Mouse (Mus musculus) megakaryocyte-erythroid progenitor cell, adult 5-6 weeks (primary cell): ENCODE measurements around the gene Zbtb32. TPM values are rescaled to one million over a fixed set of nuclear protein-coding genes. Genes with fewer than 3 reads are reported as not detected.

ENCODE experiments used
- ATAC-seq: replicated peaks from 2 replicates; pipeline ENCODE4 v1.8.0; 2016; ENCODE audit warnings: mild to moderate bottlenecking, inconsistent platforms; ENCODE audit not compliant: severe bottlenecking, poor library complexity, low FRiP score, low TSS enrichment
- total RNA-seq, 2 experiments: library from RNA; stranded (forward) in 1 of 2; stranded (reverse) in 1 of 2; fragments of 200-1000, 215-1000 nt in 1 of 2; fragments of >200 nt in 1 of 2; fragmentation: Nextera tagmentation in 1 of 2; gene quantifications; 2 replicates each; pipeline ENCODE4 v1.2.3; 2014 to 2017

Zbtb32 gene
- total RNA-seq, 2 experiments from 2014 or later = not detected

DNA sequence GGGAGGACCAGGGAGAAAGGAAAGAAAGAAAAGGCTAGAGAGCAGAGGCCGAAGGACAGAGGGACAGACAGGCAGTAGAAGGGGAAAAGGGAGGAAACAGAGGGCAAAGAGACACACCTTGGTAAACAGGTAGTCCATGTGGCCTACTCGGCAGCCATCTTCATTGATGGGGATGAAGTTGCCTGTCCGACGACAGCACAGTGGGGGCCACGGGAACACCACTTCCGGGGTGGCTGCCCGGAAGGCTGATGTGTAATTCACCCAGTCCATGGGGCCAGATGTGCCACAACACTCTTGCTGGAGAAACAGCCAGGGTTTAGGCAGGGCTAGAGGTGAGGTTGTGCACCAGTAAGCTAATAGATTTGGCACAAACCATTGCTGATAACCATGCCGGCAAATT, 6.2 kb upstream of the Zbtb32 start:
- no peak for ATAC-seq

DNA sequence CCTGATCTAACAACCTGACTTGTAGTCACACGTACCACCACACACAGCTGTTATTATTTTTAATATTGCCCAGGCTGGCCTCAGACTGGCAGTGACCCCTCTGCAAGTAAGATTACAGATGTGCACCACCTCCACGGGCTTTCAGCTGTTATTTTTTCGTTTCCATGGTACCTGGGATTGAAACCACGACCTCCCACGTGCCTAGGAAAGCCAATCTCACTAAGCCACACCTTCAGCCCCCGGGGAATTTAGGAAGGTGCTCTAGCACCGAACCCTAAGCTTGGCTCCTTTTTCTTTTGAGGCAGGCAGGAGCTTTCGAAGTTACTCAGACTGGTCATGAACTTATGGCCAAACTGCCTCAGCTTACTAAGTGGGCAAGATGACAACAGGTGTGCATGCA, 5.7 kb upstream of the Zbtb32 start:
- no peak for ATAC-seq

GRCm38 (mm10) chr7:30602583-30602982, 3.9 kb upstream of the Zbtb32 start:
- no peak for ATAC-seq

GRCm38 (mm10) chr7:30600651-30601050, 1.9 kb upstream of the Zbtb32 start:
- ATAC-seq = no peak

DNA sequence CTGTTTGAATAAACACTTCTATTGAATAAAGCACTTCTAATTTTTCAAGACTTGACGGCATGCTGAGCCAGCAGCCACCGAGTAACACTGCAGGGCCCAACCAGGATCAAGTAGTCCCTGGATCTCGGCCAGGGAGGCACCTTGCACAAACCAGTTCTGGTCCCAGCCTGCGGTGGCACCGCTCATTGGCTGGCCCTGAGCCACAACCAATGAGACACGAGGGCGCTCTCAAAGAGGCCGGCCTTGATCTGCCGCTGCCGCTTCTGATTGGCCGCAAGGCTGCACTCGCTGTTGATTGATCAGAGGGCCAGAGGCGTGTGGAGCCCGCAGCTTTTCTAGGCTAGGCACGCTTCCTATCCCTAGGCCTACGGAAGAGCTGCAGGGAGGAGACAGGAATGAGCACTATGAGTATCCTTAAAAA, 1.2 kb upstream of the Zbtb32 start:
- ATAC-seq = peak; percentile 99

GRCm38 (mm10) chr7:30596811-30597210, 1.9 kb downstream of the Zbtb32 start:
- ATAC-seq = no peak

- ATAC-seq = no peak
Measured at GRCm38 (mm10) chr7:30596093-30596492, 2.6 kb downstream of the Zbtb32 start.

DNA sequence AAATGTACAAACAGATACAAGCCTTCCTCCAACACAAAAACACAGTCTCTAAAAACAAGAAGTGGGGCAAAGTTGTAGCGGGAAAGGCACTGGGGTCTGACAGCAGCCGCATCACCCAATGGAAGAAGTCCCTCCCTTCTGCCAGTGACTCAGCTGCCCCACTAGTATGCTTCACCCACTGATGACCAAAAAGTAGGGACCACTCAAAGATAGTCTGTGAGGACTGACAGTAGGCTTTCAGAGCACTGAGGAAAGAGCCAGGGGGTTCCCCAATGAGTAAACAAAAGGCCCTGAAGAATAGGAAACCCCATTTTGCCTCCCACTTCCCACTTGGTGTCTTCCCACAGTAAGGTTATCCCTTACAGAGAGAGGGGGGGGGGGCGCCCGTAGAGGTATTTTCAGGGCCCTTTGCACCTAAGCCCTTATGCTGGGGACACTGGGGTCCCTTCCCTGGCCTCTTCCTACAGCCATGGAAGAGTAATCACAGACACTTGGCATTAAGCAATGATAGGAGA, 4.1 kb downstream of the Zbtb32 start:
- no peak for ATAC-seq

DNA sequence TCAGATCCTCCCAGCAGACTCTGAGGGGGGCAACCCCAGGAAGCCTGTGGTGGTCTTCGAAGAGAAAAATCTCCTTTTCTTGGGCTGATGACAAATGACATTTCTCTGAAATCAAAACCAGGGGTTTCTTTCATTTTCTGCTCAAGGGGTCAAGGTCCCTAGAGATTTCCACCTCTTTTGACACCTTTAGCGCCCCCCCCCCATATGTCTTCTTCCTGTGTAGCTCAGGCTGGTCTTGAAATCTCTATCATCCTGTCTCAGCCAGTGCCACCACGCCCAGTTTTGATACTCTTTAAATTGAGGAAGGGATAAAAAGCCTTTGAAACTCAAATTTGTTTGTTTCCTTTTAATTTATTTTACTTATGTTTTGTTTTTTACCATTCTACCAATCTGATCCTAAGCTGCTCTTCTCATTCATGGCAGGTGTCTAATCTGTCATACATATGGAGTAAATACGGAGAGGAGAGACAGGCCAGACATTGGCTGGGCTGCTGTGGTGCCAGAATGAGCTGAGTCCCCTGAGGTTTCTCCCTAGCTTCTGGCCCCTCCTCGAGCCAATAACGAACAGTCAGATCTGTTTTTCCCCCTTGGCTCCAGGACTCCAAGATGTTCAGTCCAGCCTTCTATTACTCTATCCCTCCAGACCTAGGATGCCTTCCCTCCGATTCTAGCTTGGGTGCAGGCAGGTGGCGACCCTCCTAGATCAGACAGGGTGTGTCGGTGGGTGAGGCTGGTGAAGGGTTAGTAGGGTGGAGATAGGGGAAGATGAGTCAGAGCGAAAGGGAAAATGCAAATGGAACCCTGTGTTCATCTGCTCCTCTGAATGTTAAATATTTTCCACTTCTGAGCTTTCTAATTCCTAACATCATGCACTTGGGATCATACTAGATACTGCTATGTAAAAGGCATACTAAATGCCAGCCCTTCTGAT, 4.9 kb downstream of the Zbtb32 start:
- ATAC-seq = no peak

DNA sequence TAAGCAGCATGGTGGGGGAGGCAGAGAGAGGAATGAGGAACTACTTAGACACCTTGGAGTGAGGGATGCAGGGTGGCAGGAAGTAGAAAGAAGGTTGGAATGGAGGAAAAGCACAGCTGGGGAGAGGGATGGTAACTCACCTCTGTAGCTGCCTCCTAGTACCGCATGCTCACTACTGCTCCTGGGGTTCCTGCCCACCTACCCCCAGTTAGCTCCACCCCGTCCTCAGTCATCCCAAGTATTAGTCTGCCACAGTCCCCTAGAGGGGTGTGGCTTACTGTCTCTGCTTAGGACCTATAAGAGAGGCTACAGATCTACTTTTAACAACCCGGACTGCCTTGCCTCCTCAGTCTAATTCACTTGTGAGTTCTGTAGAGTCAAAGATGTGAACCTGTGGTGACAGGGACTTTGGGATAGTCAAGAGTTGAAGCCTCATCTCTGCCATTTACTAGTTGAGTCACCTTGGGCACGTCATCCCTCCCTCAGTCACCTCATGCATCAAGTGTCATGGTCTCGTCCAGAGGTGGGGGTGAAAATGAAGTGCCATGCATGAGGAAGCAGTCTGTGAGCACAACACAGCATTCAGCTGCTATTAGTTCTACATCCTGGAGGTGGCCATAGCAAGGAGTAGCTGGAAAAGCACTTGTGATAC, 5.8 kb downstream of the Zbtb32 start:
- ATAC-seq = no peak

- no peak for ATAC-seq
Measured at GRCm38 (mm10) chr7:30591605-30591951, 7.1 kb downstream of the Zbtb32 start.

DNA sequence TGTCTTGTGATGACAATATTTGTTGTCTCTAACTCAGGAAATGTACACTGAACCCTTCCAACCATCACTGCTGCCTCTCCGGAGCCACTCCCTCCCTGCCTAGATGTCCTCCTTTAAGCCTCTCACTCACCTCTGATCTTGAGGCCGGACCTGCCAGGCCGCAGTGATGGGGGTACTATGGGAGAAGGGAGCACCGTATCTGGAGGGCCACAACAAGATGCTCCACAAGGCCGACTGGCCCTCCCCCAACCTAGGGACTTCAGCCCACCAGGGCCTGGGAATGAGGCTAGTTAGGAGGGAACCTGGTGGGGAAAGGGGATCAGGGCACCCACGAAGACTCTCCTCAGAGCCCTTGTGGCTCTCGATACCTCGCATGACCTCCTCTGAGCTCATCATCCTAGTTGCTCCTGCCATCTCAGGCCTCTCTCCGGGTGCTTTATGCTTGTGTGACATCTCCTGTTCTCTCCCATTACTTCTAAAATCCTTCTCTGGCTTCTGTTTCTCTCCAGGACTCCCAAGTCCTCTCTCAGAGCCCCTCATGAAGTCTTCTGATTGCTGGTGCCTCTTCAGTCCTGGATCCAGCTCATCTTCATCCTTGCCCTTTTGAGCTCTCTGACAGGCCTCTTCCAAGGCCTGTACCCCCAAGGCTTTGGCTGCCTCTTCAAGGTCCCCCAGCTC, 7.6 kb downstream of the Zbtb32 start:
- ATAC-seq = no peak

DNA sequence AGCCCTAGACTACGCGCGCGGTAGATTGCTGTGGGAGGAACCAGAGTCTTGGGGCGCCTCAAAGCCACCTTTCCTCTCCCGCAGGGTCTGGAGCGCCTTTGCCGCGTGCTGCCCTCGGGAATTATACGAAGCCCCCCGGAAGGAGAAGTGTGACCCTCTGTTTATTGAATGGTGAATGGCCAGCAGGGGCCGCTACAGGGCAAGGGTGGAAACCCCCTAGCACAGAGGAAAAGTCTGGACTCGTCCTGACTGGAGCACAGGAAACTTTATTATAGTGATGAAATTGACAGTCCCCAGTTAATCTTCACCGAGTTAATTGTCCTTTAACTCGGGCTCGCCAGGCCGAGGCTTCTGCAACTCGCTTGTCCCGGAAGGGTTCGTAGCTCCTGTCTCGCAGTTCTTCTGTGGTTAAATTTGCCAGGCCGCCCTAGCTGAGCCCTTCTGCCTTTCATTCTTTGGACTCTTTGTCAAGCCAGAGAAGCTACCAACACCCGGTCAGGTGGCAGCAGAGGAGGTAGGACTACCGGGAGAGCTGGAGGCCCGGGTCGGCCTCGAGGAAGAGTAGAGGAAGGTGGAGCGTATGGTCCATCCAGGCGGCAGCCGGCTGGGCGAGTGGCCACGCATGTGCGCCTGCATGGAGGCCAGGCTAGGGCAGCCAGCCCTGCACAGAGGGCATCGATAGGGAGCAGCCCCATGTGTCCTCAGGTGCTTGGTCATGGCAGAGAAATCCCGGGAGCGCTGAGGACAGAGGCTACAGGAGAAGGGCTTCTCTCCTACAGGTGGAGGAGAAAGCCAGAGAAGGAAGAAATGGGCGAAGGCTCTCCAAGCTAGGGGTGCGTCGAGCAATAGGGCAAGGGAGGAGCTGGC, 9.0 kb downstream of the Zbtb32 start:
- ATAC-seq = peak; percentile 34; the same call in 1 of the 2 replicates

DNA sequence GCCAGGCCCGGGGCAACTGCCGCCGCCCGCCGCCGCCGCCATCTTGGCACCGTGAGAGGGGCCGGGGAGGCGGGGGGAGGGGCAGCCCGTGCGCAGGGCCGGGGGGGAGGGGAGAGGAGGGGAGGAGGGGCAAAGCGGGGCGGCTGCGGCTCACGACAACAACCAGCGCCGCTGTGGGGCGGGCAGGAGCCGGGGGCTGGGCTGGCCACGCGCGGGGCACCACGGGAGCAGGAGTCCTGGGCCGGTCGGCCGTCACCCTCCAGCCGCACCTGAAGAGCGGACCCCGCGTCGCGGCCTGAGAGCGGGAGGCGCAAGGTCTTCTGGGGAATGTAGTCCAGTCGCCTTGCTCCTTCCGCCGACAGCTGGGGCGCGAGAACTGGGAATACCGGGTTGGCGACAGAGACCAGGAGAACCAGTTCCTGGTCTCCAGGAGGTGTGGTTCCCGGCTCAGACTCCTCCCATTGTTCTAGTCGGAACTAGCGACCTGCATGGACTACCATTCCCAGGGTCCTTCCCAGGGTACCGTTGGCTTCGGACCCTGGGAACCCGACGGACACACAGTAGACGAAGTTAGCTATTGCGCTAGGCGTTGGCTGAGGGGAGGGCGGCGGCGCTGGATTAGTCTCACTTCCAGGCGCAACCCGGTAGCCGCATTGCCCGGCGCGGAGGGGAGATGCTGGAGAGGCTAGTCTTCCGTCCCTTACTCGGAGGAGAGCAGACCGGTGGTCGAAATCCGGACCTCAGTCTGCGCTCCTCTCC, 9.9 kb downstream of the Zbtb32 start, which contains the start of gene Kmt2b:
Kmt2b (minus strand) TSS at position 51 of the 759 bp plus-strand sequence.
- peak; percentile 85 for ATAC-seq

- no peak for ATAC-seq
Measured at GRCm38 (mm10) chr7:30587842-30588667, 10.7 kb downstream of the Zbtb32 start.

GRCm38 (mm10) chr7:30586455-30587020, 12.2 kb downstream of the Zbtb32 start:
- no peak for ATAC-seq

GRCm38 (mm10) chr7:30585170-30585569, 13.5 kb downstream of the Zbtb32 start:
- no peak for ATAC-seq
